Mouse (Mus musculus): ENCODE data around the gene Gm42791. TPM values are rescaled to one million over a fixed set of nuclear protein-coding genes. Genes with fewer than 3 reads are reported as not detected.

The Gm42791 gene
- polyA plus RNA-seq (2012; rRNA removed) = not detected in 2 replicates

DNA sequence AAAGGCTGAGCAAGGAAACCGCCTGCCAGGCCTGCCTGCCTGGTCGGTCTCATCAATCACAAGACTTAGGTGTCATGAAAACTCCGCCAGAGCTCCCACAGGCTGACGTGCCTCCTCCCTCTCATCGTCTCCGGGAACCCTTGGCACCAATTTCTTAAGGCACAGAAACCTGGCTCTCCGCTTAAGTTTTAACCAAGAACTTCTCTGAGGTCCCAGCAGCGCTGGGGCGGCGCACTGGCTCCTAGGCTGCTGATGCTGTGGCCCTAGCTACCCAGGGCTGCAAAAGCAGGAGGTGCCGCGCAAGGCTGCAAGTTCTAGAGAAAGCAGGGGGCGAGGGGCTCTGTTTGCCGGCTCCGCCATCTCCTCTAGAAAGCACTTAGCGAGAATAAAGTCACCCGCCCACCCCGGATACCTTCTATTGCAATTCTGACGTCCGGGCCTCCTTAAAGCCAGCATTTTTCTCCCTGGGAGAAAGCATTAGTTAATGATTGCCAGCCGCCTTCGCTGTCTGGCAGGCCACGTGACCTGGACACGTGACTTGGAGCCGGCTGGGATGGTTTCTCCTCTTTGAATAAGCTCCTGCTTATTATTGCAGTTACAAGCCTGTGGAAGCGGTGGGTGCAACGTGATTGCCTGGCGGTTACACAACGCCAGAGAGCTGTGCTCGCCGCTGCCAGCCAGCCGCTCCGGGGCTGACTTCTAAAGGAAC, at the start of gene Gm42791:
Gm42791 (minus strand) TSS at position 442 of the 709 bp plus-strand sequence.

DNA sequence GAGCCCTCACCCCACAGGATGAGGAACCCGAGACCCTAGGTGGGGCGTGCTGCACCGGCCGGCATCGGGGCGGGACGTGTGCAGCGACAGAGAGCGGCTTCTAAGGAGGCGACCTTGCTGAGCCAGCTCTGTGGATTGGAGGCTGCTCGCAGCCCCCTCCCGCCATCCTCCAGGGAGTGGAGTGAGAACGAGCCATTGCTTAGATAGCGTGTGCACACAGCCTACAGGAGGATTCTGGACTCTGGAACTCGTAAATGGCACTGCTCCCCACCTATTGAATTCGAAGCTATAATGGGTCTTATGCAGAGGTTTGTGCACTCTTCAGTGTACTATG, 65.9 kb downstream of the Gm42791 start, which contains the start of gene Katnal1:
Katnal1 (minus strand) TSS at position 205 of the 334 bp plus-strand sequence.

Other genes starting within 250 kb of the Gm42791 start
- 18.3 and 20.7 TPM in 2 replicates for gene Katnal1, start 65.8 kb downstream of the Gm42791 start, polyA plus RNA-seq (2012; rRNA removed)
- gene Uspl1, start 189.2 kb upstream of the Gm42791 start, polyA plus RNA-seq (2012; rRNA removed) = 39.8 and 46.3 TPM in 2 replicates
- gene Hmgb1, start 189.3 kb upstream of the Gm42791 start, polyA plus RNA-seq (2012; rRNA removed) = 1,205 and 2,573 TPM in 2 replicates

Data from central nervous system, embryonic 11.5 days (tissue).